Mouse (Mus musculus): ENCODE measurements around the gene Olfr31. TPM values are rescaled to one million over a fixed set of nuclear protein-coding genes. Genes with fewer than 3 reads are reported as not detected.

Gene Olfr31
- total RNA-seq, 1 experiment from 2014 or later = not detected

DNA sequence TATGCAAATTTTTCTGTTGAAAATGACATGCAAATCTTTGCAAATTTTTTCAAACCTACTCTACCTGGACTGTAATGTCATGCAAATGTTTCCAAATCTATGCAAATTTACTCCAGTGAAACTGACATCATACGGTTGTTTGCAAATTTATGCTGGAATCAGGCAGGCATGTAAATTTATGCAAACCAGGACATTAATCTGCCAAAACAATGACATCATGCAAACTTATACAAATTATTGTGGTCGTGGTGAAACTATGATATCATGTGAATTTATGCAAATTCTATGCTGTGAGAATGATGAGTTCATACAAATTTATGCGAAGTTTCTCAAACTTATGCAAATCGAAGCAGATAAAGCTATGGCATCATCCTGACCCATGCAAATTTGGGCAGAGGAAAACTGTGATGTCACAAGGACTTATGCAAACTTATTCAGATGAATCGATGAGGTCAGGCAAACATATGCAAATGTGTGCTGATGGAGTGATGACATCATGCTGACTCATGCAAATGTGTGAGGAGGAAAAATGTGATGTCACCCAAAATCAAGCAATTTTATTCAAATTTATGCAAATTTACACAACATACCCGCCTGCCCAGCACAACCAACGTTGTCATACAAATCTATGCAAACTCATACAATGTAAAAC lies 30.6 kb downstream of the Olfr31 start:
- no peak for ATAC-seq (replicated peaks in 1 of 2; ENCODE audit: insufficient read depth in 1 of 2, low FRiP score in 2 of 2, low TSS enrichment in 1 of 2, low read depth in 1 of 2, poor library complexity in 2 of 2, severe bottlenecking in 2 of 2)

DNA sequence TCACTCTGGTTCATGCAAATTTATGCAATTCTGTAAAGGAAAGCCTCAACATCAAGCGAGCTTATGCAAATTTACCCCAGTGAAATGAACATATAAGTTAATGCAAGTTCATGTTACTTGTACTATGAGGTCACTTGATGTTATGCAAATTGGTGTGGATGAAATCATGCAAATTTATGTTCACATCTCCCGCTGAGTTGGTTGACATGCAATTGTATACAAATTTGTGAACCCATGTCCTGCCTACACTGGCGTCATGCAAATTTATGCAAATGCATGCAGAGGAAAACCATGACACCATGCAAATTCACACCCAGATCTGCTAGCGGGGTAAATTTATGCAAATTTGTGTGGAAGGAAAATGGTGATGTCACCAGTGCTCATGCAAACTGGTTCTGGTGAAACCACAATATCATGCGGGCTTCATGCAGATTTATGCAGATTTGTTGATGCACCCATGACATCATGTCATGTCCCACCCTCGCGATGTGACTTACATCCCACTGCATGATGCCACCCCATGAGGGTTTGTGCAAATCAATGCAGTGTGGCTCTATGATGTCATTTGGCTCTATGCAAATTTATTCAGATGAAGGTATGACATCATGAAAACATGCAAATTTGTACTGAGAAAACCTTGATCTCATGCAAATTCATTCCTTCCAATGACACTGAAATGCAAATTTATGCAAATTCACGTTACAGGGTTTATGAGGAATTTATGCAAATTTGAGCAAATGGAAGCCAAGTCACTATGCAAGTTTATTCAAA lies 31.3 kb downstream of the Olfr31 start:
- no peak for ATAC-seq (replicated peaks in 1 of 2; ENCODE audit: insufficient read depth in 1 of 2, low FRiP score in 2 of 2, low TSS enrichment in 1 of 2, low read depth in 1 of 2, poor library complexity in 2 of 2, severe bottlenecking in 2 of 2)

DNA sequence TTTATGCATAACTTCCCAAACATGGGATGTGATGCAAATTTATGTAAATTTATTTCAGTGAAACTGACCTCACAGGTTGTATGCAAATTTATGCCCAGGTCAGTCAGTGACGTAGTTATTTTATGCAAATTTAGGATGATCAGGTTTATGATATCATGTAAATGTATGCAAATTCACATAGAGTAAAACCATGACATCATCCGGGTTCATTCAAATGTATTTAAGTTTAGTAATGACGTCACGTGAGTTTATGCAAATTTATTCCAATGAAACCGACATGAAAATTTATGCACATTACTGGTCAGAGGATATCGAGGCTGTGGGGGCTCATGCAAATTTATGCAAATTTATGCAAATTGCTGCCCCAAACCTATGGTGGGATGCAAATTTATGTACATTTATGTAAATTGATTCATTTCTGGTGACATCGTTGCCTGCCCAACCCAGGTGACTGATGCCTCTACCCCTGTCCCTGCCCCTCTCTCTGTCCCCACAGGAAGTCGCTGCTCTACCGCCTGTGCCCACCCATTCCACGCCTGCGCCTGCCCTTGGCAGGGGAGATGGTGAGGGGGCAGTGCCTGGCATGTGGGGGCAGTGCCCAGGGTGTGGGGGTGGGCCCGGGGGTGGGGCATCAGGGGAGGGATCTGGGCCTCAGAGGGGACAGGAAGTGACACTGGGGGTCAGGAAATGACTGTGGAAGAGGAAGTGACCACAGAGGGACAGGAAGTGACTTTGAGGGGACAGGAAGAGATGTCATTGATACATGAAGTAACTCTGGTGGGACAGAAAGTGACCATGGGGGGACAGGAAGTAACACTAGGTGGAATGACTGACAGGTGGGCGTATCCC lies 32.1 kb downstream of the Olfr31 start:
- ATAC-seq (replicated peaks in 1 of 2; ENCODE audit: insufficient read depth in 1 of 2, low FRiP score in 2 of 2, low TSS enrichment in 1 of 2, low read depth in 1 of 2, poor library complexity in 2 of 2, severe bottlenecking in 2 of 2) = no peak

DNA sequence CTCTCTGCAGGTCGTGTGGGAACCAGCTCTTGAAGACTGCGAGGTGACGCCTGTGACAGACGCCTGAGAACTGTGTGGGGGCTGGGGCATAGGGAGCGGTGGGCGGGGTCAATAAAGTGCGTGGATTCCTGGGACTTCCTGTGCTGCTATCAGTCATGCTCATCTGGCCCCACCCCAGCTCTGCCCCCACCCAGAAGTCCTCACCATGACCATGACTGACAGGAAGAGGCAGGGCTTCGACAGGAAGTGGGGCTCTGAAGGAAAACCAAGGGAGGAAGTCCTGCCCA lies 32.7 kb downstream of the Olfr31 start:
- ATAC-seq (replicated peaks in 1 of 2; ENCODE audit: insufficient read depth in 1 of 2, low FRiP score in 2 of 2, low TSS enrichment in 1 of 2, low read depth in 1 of 2, poor library complexity in 2 of 2, severe bottlenecking in 2 of 2) = no peak

Other genes with a start within 250 kb of the Olfr31 start
- 176 and 229 TPM in 2 replicates for gene Psmd6, start 201.8 kb upstream of the Olfr31 start, total RNA-seq (2017)
- gene Olfr720, start 136.0 kb upstream of the Olfr31 start, total RNA-seq (2017) = not detected in 2 replicates
- 12.3 and 15.4 TPM in 2 replicates for gene Il3ra, start 23.4 kb downstream of the Olfr31 start, total RNA-seq (2017)
- gene Olfr721-ps1, start 78.5 kb downstream of the Olfr31 start, total RNA-seq (2017) = not detected in 2 replicates